Mouse (Mus musculus) midbrain, embryonic 16.5 days (tissue): ENCODE results near the gene Dnaja4. TPM values are rescaled to one million over a fixed set of nuclear protein-coding genes. Genes with fewer than 3 reads are reported as not detected.

Experiments used
- ATAC-seq: fragments of 200-750 bp; cut with Nextera tagmentation; 2 replicates; pipeline ENCODE4 v1.8.0; 2017; ENCODE audit warnings: moderate TSS enrichment
- H3K27ac ChIP-seq: fragments of 300-500 bp; sonication (generic); 2 replicates; pipeline ENCODE4 v1.5.1; 2014; ENCODE audit warnings: mild to moderate bottlenecking, low read length, mixed read lengths
- H3K27me3 ChIP-seq: fragments of 300-500 bp; sonication (generic); 2 replicates; pipeline ENCODE4 v1.6.1; 2014; ENCODE audit warnings: low read depth, low read length, mixed read lengths; ENCODE audit not compliant: control insufficient read depth, insufficient read depth
- H3K36me3 ChIP-seq: fragments of 300-500 bp; sonication (generic); 2 replicates; pipeline ENCODE4 v1.6.1; 2014; ENCODE audit warnings: mild to moderate bottlenecking, low read length, moderate library complexity, mixed read lengths; ENCODE audit not compliant: control insufficient read depth, insufficient read depth
- H3K4me1 ChIP-seq: fragments of 300-500 bp; sonication (generic); 2 replicates; pipeline ENCODE4 v1.6.1; 2014; ENCODE audit warnings: mild to moderate bottlenecking, low read length, mixed read lengths; ENCODE audit not compliant: control insufficient read depth, insufficient read depth
- H3K4me2 ChIP-seq: fragments of 300-500 bp; sonication (generic); 2 replicates; pipeline ENCODE4 v1.6.1; 2014; ENCODE audit warnings: mild to moderate bottlenecking, low read length, mixed read lengths
- H3K4me3 ChIP-seq: fragments of 300-500 bp; sonication (generic); 2 replicates; pipeline ENCODE4 v1.5.1; 2014; ENCODE audit warnings: low read depth, mild to moderate bottlenecking, low read length, moderate library complexity, mixed read lengths
- H3K9ac ChIP-seq: fragments of 300-500 bp; sonication (generic); 2 replicates; pipeline ENCODE4 v1.6.1; 2014; ENCODE audit warnings: low read depth, low read length, mixed read lengths
- H3K9me3 ChIP-seq: fragments of 300-500 bp; sonication (generic); replicated peaks from 2 replicates; pipeline ENCODE4 v1.6.1; 2014; ENCODE audit warnings: mild to moderate bottlenecking, low read length, mixed read lengths; ENCODE audit not compliant: control insufficient read depth, poor library complexity, severe bottlenecking
- WGBS: fragments of 180-500 bp; shearing (Covaris S2); extraction: QIAGEN DNeasy Blood & Tissue Kit; methylation state at CpG from one replicate; pipeline ENCODE4 v1.1.7; 2014; 5-methylcytosine and 5-hydroxymethylcytosine counted together
- polyA plus RNA-seq: library from polyadenylated mRNA; unstranded; fragments of >200 nt; fragmentation: Nextera tagmentation; extraction: Ambion mirVana; gene quantifications from 2 replicates; pipeline ENCODE4 v1.2.1, GENCODE M21; 2015

The Dnaja4 gene
- polyA plus RNA-seq, 1 experiment from 2014 or later, result 8.4 TPM

DNA sequence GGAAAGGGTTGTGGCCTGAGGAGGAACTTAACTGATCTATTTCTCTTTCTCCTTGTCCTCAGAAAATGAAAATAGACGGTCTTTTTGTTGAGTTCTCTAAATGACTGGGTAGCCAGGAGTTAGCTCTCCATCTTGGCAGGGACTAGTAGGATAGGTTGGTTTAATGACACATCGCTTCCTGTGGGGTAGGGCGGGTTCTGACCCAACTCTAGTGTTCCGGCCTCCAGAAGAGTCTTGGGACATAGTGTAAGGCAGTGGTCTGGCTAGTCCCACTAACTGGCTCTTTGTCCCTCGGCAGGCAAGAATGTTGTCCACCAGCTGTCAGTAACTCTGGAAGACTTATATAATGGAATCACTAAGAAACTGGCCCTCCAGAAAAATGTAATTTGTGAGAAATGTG lies 9.4 kb downstream of the Dnaja4 start:
- Histone ChIP-seq H3K36me3 (peaks cover 2% of the 10 kb centered on the region; the same call in 1 of the 2 replicates), H3K4me2 (no peak overlapping the region), H3K4me1 (no peaks in the 10 kb centered on the region), H3K4me3 (no peak overlapping the region), H3K27ac (no peak overlapping the region), H3K27me3 (no peaks in the 10 kb centered on the region), H3K9ac (no peak overlapping the region), H3K9me3 (no peaks in the 10 kb centered on the region)
- WGBS, result 85% methylated on average over 5 of the region's 5 CpGs
- no peak for ATAC-seq

- Histone ChIP-seq H3K36me3 (peaks cover 28% of the 10 kb centered on the region), H3K4me2 (no peak overlapping the region), H3K9me3 (no peaks in the 10 kb centered on the region), H3K9ac (no peak overlapping the region), H3K4me1 (no peaks in the 10 kb centered on the region), H3K27ac (no peak overlapping the region), H3K4me3 (no peak overlapping the region), H3K27me3 (no peaks in the 10 kb centered on the region)
- WGBS, result 94% methylated on average over 3 of the region's 3 CpGs
- ATAC-seq, result no peak
Measured at GRCm38 (mm10) chr9:54715776-54716175, 17.1 kb downstream of the Dnaja4 start.

- H3K9me3 ChIP-seq, result no peaks in the 10 kb centered on the region
- H3K27me3 ChIP-seq, result no peaks in the 10 kb centered on the region
- whole genome bisulfite sequencing, result 88% methylated on average over 3 of the region's 3 CpGs
- H3K36me3 ChIP-seq, result peaks cover 34% of the 10 kb centered on the region
- H3K4me1 ChIP-seq, result no peaks in the 10 kb centered on the region
- H3K4me3 ChIP-seq, result no peak overlapping the region
- no peak overlapping the region for H3K27ac ChIP-seq
- no peak overlapping the region for H3K4me2 ChIP-seq
- no peak overlapping the region for H3K9ac ChIP-seq
- ATAC-seq, result no peak
Measured at GRCm38 (mm10) chr9:54717527-54717926, 18.9 kb downstream of the Dnaja4 start.

GRCm38 (mm10) chr9:54722156-54722555 lies 23.5 kb downstream of the Dnaja4 start:
- peaks cover 37% of the 10 kb centered on the region for H3K36me3 ChIP-seq
- ATAC-seq, result no peak

DNA sequence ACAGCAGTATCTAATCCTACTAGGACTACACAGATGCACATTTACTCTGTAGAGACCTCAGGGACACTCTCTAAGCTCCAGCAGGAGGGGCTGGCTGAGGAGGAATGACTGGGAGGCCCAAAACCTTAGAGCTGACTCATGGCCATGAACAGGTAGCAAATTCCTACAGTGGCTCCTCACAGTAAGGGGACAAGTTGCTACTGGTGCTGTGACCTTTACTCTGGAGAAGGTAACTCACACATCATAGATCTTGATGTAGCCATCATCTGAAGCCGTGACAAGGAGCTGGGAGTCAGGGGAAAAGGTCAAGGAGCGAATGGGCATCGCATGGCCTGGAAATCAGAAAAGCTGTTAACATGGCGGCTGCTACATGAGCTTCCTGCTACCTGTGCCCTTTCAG lies 23.9 kb downstream of the Dnaja4 start:
- Histone ChIP-seq H3K9me3 (no peaks in the 10 kb centered on the region), H3K4me1 (no peaks in the 10 kb centered on the region), H3K4me2 (no peak overlapping the region), H3K27me3 (no peaks in the 10 kb centered on the region), H3K36me3 (peaks cover 41% of the 10 kb centered on the region), H3K27ac (no peak overlapping the region), H3K9ac (no peak overlapping the region), H3K4me3 (no peak overlapping the region)
- no peak for ATAC-seq
- 96% methylated on average over 4 of the region's 4 CpGs for WGBS

More at GRCm38 (mm10) chr9:54722156-54722555, 23.5 kb downstream of the Dnaja4 start:
- Histone ChIP-seq H3K9ac (no peak overlapping the region; the same call in 1 of the 2 replicates), H3K9me3 (no peaks in the 10 kb centered on the region), H3K4me1 (no peaks in the 10 kb centered on the region), H3K4me3 (no peak overlapping the region), H3K27ac (no peak overlapping the region), H3K27me3 (no peaks in the 10 kb centered on the region), H3K4me2 (no peak overlapping the region)
- 84% methylated on average over 7 of the region's 7 CpGs for WGBS

DNA sequence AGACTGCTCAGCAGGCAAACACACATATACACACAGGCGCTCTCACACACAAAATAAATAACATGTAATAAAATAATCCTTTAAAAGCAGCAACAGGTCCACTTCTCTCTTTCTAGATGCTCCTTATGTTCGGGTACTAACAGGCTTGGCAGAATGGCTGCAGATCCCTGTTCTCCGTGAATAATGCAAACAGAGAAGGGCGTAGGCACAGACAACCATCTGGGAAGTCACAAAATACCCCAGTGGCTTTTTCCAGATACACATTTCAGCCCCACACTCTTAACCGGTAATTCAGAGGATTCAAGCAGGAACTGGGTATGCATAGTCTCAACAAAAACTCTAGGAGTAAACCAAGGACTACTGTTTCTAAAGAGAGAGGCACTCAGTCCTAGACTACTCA lies 27.6 kb downstream of the Dnaja4 start:
- no peak for ATAC-seq
- no peak overlapping the region for H3K4me2 ChIP-seq
- peaks cover 34% of the 10 kb centered on the region for H3K36me3 ChIP-seq
- H3K4me1 ChIP-seq, result no peaks in the 10 kb centered on the region
- H3K9me3 ChIP-seq, result no peaks in the 10 kb centered on the region
- no peak overlapping the region for H3K9ac ChIP-seq
- no peak overlapping the region for H3K4me3 ChIP-seq
- no peaks in the 10 kb centered on the region for H3K27me3 ChIP-seq
- WGBS, result 84% methylated on average over 5 of the region's 5 CpGs
- H3K27ac ChIP-seq, result no peak overlapping the region

GRCm38 (mm10) chr9:54732122-54732521 lies 33.4 kb downstream of the Dnaja4 start:
- WGBS, result 94% methylated on average over 2 of the region's 2 CpGs
- H3K4me3 ChIP-seq, result no peak overlapping the region
- no peak overlapping the region for H3K9ac ChIP-seq
- H3K4me2 ChIP-seq, result no peak overlapping the region
- ATAC-seq, result no peak
- peaks cover 11% of the 10 kb centered on the region for H3K36me3 ChIP-seq
- H3K27me3 ChIP-seq, result no peaks in the 10 kb centered on the region
- no peak overlapping the region for H3K27ac ChIP-seq
- no peaks in the 10 kb centered on the region for H3K9me3 ChIP-seq
- H3K4me1 ChIP-seq, result peaks cover 17% of the 10 kb centered on the region

- peaks cover 17% of the 10 kb centered on the region for H3K4me1 ChIP-seq
- H3K9ac ChIP-seq, result peak within 1 kb of the TSS; percentile 80
- H3K36me3 ChIP-seq, result peaks cover 3% of the 10 kb centered on the region
- 1% methylated on average over 32 of the region's 32 CpGs for WGBS
- H3K4me3 ChIP-seq, result peak within 1 kb of the TSS; percentile 68
- peak; percentile 96 for ATAC-seq
- H3K9me3 ChIP-seq, result no peaks in the 10 kb centered on the region
- H3K4me2 ChIP-seq, result peak within 1 kb of the TSS; percentile 89
- H3K27ac ChIP-seq, result peak within 1 kb of the TSS; percentile 66
- H3K27me3 ChIP-seq, result no peaks in the 10 kb centered on the region
Measured at GRCm38 (mm10) chr9:54733921-54734638, 35.4 kb downstream of the Dnaja4 start, which contains the start of gene Wdr61. Gene Wdr61 (minus strand): TSS chr9:54734519.

DNA sequence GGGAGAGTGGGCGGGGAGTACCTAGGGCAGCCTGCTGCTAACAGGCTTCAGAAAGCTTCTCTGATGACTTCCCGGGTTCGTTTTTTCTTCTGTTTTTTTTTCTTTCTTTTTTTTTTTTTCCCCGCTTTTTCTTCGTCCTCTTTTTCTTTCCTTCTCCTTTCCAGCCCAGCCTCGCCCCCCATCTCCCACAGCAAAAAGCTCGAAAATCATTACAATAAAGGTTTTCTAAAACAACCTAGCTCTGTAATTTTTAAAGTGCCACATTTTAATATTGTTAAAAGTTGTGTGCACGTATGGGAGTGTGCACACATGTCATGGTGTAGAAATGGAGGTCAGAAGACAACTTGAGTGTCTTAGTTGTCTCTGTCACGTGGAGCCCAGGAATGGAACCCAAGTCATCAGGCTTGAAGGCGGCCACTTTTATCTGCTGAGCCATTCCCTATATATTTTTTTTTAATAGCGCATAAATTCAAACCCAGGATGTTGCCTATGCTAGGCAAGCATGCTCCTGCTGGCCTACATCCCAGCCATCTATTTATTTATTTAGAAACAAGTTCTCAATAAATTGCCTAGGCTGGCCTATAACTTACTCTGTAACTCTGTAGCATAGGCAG lies 36.1 kb downstream of the Dnaja4 start:
- Histone ChIP-seq H3K4me2 (peak overlapping the region; percentile 89), H3K27me3 (no peaks in the 10 kb centered on the region), H3K4me1 (peaks cover 17% of the 10 kb centered on the region), H3K27ac (peak overlapping the region; percentile 66), H3K36me3 (no peaks in the 10 kb centered on the region), H3K9ac (peak overlapping the region; percentile 80), H3K9me3 (no peaks in the 10 kb centered on the region), H3K4me3 (peak overlapping the region; percentile 68)
- 21% methylated on average over 11 of the region's 11 CpGs for WGBS
- 0 out of 2 replicates have a peak, but pooled peaks have one; percentile 12 for ATAC-seq
